Mouse (Mus musculus) heart, postnatal 0 days (tissue): ENCODE measurements around the gene Sele.

ENCODE experiments used
- CTCF ChIP-seq: IDR thresholded peaks from 2 replicates; pipeline ENCODE4 v1.5.1; 2016; ENCODE audit warnings: antibody characterized with exemption, control low read depth, low read depth
- EP300 ChIP-seq: IDR thresholded peaks from 2 replicates; pipeline ENCODE4 v1.6.1; 2016; ENCODE audit warnings: antibody characterized with exemption, low read depth

DNA sequence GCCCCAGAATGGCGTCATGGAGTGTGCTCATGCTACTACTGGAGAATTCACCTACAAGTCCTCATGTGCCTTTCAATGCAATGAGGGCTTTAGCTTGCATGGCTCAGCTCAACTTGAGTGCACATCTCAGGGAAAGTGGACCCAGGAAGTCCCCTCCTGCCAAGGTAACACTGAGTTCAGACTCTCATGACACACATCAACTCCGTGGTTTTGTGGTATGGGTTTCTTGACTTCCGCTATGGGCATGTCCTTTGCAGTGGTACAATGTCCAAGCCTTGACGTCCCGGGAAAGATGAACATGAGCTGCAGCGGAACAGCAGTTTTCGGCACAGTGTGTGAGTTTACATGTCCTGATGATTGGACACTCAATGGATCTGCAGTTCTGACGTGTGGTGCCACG is 5.5 kb downstream of the Sele start:
- TF ChIP-seq CTCF (no peak), EP300 (no peak)
